Mouse (Mus musculus): ENCODE measurements at regions not wholly inside any gene's neighbourhood (a gene's known extent, or its start where the extent isn't known, plus 50 kb on each side); places are given as distances from the start of the nearest gene placed in this dataset.

DNA sequence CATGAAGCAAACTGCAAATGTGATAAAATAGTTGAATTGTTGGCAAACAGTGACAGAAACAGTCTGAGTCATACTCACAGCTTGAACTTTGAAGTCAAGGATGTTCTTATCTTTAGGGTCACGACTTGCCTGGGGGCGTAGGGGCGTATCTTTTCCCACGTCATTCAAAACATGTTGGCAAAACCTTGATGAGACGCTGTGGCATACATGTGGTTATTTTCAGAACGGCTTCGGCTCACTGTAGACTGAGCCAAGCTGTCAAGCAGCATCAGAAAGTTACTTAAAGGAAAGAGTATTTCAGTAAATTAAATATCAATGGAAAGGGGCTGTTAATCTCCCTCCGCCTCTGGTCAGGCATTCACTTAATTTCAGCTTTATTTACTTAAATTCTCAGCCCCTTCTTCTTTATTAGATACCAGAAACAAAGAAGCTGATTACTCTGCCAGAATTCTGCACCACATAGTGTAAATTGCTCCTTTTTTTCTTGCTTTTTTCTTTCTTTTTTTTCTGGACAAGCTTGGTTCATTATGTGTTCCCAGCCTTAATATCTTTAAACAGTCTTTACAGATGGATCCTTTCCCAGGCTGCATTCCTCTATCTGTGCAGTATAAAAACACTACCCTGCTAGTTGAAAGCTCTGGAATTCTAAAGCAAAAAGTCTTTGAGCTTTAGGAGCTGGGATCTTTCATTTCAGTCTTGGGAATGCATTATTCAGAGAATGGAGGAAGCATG lies 302.9 kb upstream of the Epha3 start:
- DNase-seq (ENCODE audit: low spot score in 2 of 2): no peak

DNA sequence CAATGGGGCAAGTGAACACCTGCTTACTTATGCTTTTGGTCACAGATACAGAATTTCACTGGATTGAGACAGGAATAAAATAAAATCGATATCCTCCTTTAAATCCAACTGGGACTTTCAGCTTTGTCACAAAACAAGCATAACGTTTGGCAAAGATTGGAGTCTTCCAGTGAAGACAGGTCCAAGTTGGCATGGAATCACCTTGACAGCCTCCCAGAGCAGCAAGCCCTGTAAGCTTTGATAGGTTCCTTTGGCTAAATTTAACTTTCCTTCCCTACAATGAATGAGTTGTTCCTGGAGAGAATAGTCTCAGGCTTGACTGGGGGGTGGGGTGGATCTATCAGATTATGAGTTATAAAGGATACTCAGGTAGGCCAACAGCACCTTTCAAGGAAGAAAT lies 302.1 kb upstream of the Epha3 start:
- no peak for DNase-seq (ENCODE audit: low spot score in 2 of 2)

DNA sequence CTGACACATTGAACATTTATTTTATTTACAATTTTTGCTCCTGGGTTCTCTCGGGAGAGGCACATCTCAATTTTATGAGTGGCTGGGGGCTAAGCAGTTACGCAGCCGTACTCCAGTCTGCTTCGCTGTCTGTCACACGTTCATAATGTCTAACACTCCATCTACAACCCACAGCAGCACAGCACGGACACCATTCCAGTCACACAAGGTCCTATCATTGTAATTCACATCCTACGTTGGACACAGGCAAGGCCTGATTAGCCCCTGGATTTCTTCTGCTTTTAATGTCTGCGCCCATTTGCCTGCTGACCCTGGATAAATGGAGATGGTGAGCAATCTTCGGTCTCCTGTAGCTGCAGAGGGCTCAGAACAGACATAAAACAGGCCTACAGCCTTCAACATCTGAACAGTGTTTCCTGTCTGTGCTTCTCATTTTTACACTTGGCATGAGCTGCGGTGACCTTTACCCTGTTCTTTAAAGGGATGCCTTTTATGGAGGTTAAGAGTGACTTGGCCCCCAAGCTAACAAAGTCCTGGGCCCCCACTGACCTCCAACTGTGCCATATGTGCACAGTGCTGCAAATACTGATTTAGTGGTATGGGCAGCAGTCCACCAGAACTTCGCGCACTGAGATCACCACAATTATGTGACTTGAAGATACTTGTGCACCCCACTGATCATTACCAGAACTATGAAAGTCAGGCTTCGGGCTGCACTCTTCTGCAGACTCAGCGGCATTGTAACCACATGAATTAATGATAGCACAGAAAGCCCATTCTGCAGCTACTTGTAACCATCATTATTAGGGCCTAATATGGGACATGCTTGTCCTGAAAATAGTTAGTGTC lies 281.9 kb upstream of the Epha3 start:
- no peak for DNase-seq (ENCODE audit: low spot score in 2 of 2)
